Mouse (Mus musculus) olfactory bulb, adult 2 months (tissue): ENCODE measurements around the gene Ankrd55. TPM values are rescaled to one million over a fixed set of nuclear protein-coding genes. Genes with fewer than 3 reads are reported as not detected.

Source experiments
- H3K27ac ChIP-seq: fragments of 200-500 bp; 2 replicates; pipeline ENCODE4 v1.5.1; 2012; ENCODE audit warnings: low read depth, low read length; ENCODE audit not compliant: insufficient read depth
- H3K4me1 ChIP-seq: fragments of 200-500 bp; 2 replicates; pipeline ENCODE4 v1.6.1; 2012; ENCODE audit warnings: low read length; ENCODE audit not compliant: control insufficient read depth, insufficient read depth
- H3K4me3 ChIP-seq: fragments of 200-500 bp; 2 replicates; pipeline ENCODE4 v1.5.1; 2012; ENCODE audit warnings: mild to moderate bottlenecking, low read depth, low read length, moderate library complexity; ENCODE audit not compliant: insufficient read depth
- CTCF ChIP-seq: fragments of 200-500 bp; IDR thresholded peaks from 2 replicates; pipeline ENCODE4 v1.5.1; 2012; ENCODE audit warnings: low read depth, mild to moderate bottlenecking, low read length, moderate library complexity; ENCODE audit not compliant: insufficient read depth
- POLR2A ChIP-seq: fragments of 200-500 bp; IDR thresholded peaks from 2 replicates; pipeline ENCODE4 v1.6.1; 2012; ENCODE audit warnings: mild to moderate bottlenecking, low read depth, low read length, moderate library complexity; ENCODE audit not compliant: insufficient read depth
- WGBS: fragments of 180-500 bp; shearing (Covaris S2); methylation state at CpG from one replicate; pipeline ENCODE4 v1.1.7; 2018; 5-methylcytosine and 5-hydroxymethylcytosine counted together
- polyA plus RNA-seq: library from polyadenylated mRNA; stranded (reverse); fragments of >200 nt; gene quantifications from 2 replicates; pipeline ENCODE4 v1.2.4, GENCODE M21; 2012; ENCODE audit warnings: low replicate concordance; ENCODE audit not compliant: missing spikeins, insufficient read depth, insufficient read length

Ankrd55 gene
- polyA plus RNA-seq, 1 experiment, result not detected

DNA sequence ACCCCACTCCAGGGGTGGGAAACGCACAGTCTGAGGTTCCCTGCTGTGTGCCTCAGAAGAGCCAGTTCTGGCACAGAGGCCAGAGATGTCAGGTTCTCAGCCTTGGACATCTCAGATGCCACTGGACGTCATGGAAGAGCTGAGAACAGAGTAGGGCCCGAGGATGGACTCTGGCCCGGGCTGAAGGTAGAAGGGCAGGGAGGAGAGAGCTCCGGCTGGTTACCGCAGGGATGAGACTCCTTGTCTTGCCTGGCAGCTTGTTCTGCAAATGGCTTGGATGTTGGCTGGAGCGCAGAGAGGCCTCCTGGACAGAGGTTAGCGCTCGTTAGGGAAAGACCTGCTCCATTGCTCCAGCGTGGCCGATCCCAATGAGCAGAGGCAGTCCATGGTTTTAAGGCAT lies 57.8 kb downstream of the Ankrd55 start:
- H3K27ac ChIP-seq, result no peak overlapping the region
- H3K4me3 ChIP-seq, result no peak overlapping the region
- H3K4me1 ChIP-seq, result no peaks in the 10 kb centered on the region
- TF ChIP-seq POLR2A, result no peak
- no peak for TF ChIP-seq CTCF
- WGBS, result 86% methylated on average over 11 of the region's 11 CpGs

DNA sequence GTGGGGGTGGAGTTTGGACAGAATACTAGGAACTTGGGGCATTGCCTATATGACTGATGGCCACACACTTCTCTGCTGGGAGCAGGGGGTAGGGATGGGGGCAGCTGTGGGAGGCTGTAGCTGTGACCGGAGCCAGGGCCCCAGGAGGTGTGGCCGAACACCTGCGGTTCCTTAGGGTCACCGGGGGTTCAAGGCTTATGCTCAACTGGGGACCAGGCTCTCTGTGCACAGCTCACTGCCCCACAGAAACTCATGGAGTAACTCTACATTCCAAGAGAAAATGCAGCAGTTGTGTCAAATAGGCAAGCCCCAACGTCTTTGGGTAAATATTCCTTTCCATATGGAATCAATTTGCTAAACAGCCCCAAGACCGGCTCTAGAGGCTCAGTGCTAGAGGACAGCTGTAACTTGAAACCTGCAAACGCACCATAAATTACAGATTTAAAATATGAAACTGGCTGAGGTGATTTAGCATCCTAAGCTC lies 58.5 kb downstream of the Ankrd55 start:
- WGBS, result 81% methylated on average over 7 of the region's 7 CpGs

GRCm38 (mm10) chr13:112348250-112348649 lies 60.0 kb downstream of the Ankrd55 start:
- no peak overlapping the region for H3K4me3 ChIP-seq
- TF ChIP-seq POLR2A (no peak), CTCF (no peak)
- WGBS, result 100% methylated on average over 1 of the region's 1 CpGs
- H3K27ac ChIP-seq, result no peak overlapping the region
- peaks cover 3% of the 10 kb centered on the region for H3K4me1 ChIP-seq

More for the DNA sequence above, 58.5 kb downstream of the Ankrd55 start:
- no peaks in the 10 kb centered on the region for H3K4me1 ChIP-seq
- H3K4me3 ChIP-seq, result no peak overlapping the region
- H3K27ac ChIP-seq, result no peak overlapping the region
- no peak for TF ChIP-seq CTCF
- no peak for TF ChIP-seq POLR2A

GRCm38 (mm10) chr13:112348896-112349484 lies 60.7 kb downstream of the Ankrd55 start:
- no peak overlapping the region for H3K4me3 ChIP-seq
- no peak overlapping the region for H3K27ac ChIP-seq
- peaks cover 4% of the 10 kb centered on the region for H3K4me1 ChIP-seq
- 93% methylated on average over 14 of the region's 14 CpGs for WGBS
- TF ChIP-seq CTCF (no peak), POLR2A (no peak)

DNA sequence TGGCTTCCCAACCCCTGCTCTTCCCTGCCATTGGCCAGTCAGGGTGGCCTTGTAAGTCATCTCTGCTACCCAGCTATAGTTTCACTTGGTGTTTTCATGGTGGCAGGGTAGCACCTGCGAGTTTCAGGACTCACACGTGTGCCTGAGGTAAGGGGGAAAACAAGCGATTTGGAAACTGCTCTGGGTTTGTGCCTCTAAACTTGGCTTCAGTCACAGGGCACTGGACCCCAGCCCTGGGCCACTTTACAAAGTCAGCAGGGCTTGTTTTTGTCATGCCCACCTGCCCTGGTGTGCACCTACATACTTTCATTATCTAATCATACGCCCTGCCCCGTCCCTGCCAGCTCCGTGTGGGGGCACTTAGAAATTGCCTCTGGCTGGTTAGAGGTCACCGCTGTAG lies 61.2 kb downstream of the Ankrd55 start:
- H3K27ac ChIP-seq, result no peak overlapping the region
- H3K4me1 ChIP-seq, result peaks cover 6% of the 10 kb centered on the region
- 97% methylated on average over 7 of the region's 7 CpGs for WGBS
- no peak for TF ChIP-seq POLR2A
- TF ChIP-seq CTCF, result no peak
- no peak overlapping the region for H3K4me3 ChIP-seq

- Histone ChIP-seq H3K27ac (no peak overlapping the region), H3K4me1 (peaks cover 10% of the 10 kb centered on the region), H3K4me3 (no peak overlapping the region)
- TF ChIP-seq POLR2A (no peak), CTCF (no peak)
- 50% methylated on average over 8 of the region's 8 CpGs for WGBS
Observed at GRCm38 (mm10) chr13:112351943-112352342, 63.7 kb downstream of the Ankrd55 start.

DNA sequence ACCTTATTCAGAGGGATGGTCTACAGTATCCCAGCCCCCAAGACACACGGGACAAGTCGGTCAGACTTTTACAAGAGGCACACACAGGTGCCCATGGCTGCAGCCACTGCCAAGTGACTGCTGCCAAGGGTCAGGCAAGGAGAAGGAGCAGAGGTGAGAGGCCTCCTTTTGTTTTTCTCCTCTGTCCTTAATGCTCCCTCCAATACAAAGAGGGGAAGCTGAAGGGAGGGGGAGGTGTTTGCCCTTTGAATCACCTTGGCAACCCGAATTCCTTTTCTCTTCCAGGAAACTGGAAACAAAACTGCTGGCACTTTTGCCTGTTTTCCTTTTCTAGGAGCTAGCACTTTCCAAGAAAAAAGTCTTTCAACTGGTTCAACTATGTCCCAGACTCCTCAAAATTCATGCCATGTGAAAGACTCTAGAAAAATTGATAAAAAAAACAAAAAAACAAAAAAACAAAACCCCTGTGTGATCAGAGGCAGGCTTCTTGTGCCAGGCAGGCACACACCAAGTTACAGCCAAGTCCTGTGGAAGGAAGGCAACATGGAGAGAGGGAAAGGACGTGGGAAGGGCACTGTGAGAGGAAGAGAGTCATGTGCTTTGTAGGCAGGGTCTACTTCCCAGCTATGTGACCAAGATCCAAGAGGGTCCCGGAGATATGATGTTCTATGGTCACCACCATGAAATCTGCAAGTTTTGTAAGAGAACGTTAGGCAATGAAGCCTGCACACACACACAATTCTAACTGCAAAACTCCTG lies 66.0 kb downstream of the Ankrd55 start:
- TF ChIP-seq POLR2A, result no peak
- no peak for TF ChIP-seq CTCF
- H3K4me3 ChIP-seq, result no peak overlapping the region
- WGBS, result 36% methylated on average over 6 of the region's 6 CpGs
- H3K27ac ChIP-seq, result no peak overlapping the region
- peaks cover 10% of the 10 kb centered on the region for H3K4me1 ChIP-seq

DNA sequence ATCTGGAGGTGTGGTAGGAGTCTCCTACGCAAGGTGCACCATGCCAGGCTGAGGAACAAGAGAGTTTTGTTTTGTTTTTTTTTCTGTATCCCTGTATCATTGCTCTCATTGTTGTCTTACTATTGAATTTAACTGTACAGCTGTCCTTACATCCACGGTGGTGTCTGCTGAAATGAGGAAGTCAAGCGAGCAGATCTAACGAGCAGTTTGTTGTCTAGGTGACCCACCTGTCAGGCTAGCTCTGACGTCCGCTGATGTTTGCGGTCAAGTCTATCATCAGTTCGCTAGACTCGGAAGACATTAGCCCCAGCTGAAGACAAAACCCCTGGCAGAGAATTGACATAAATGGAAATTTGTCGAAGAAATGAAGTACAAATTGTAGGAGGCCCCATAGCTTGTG lies 66.7 kb downstream of the Ankrd55 start:
- WGBS, result 82% methylated on average over 10 of the region's 10 CpGs
- H3K4me3 ChIP-seq, result no peak overlapping the region
- peaks cover 10% of the 10 kb centered on the region for H3K4me1 ChIP-seq
- TF ChIP-seq CTCF (no peak), POLR2A (no peak)
- H3K27ac ChIP-seq, result no peak overlapping the region

GRCm38 (mm10) chr13:112355794-112356486 lies 67.7 kb downstream of the Ankrd55 start:
- 66% methylated on average over 20 of the region's 20 CpGs for WGBS
- peaks cover 10% of the 10 kb centered on the region for H3K4me1 ChIP-seq
- no peak for TF ChIP-seq CTCF
- TF ChIP-seq POLR2A, result no peak

More at GRCm38 (mm10) chr13:112355794-112356486, 67.7 kb downstream of the Ankrd55 start:
- H3K4me3 ChIP-seq, result no peak overlapping the region
- no peak overlapping the region for H3K27ac ChIP-seq
